28 mouse cellular contexts compared by ENCODE assay signal in the genomic region with DNA sequence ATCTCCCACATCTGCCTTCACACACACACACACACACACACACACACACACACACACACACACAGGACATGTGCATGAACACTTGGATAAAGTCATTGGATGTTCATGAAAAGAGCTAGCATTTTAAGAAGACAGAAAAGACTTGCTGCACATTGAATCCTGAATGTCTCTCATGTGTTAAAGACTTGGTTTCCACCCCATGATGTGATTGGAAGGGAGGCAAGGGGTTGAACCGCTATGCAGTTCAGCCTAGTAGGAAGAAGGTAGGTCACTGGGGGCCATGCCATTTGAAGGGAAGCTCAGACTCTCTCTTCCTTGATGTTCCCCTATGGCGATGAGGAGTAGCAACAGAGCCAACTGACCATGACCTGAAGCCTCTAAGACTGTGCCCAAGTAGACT. TPM values are rescaled to one million over a fixed set of nuclear protein-coding genes. Genes with fewer than 3 reads are reported as not detected.
A peak's percentile ranks its signal among the peaks of the same experiment; 100 is the strongest.
DNase-seq lines count a peak whose midpoint lies in the region; ATAC-seq and TF ChIP-seq lines count a peak whose summit lies in the region.
"Had no signal": no experiment of that assay in that cellular context is flagged by ENCODE, and none has a peak within 500 bp of the region (broad histone marks: within the 10 kb centered on the region; RNA-seq: fewer than 3 reads in every experiment).

No protein-coding gene starts in this region.

- no peak for TF ChIP-seq EP300 in heart, adult 2 months (IDR thresholded peaks at IDR 0.05; ENCODE audit: insufficient read depth, low read depth, low read length)

- H3K36me3 ChIP-seq in heart, adult 2 months (ENCODE audit: control insufficient read depth, insufficient read depth, low read length) = peaks cover 18% of the 10 kb centered on the region
- no peaks in the 10 kb centered on the region for H3K36me3 ChIP-seq in heart, embryonic 11.5 days (ENCODE audit: control insufficient read depth, insufficient read depth, low read length)
- peaks cover 8% of the 10 kb centered on the region; the same call in 1 of the 2 replicates for H3K36me3 ChIP-seq in macrophage (ENCODE audit: inconsistent target)
- H3K36me3 ChIP-seq: heart, embryonic 15.5 days; hindbrain, embryonic 10.5 days had no signal

- H3K27me3 ChIP-seq in heart, adult 2 months (ENCODE audit: control insufficient read depth, insufficient read depth, low read length) = no peaks in the 10 kb centered on the region
- no peaks in the 10 kb centered on the region; the same call in 1 of the 2 replicates for H3K27me3 ChIP-seq in heart, embryonic 11.5 days (ENCODE audit: control insufficient read depth, insufficient read depth, low read length)
- H3K27me3 ChIP-seq: heart, embryonic 12.5 days; heart, embryonic 15.5 days had no signal

- H3K9me3 ChIP-seq in heart, embryonic 11.5 days (replicated peaks; ENCODE audit: control insufficient read depth, low read length) = no peaks in the 10 kb centered on the region
- H3K9me3 ChIP-seq: heart, embryonic 12.5 days; heart, embryonic 15.5 days; hindbrain, embryonic 10.5 days had no signal

- 73% methylated on average over 2 of the region's 2 CpGs for WGBS in heart, adult 2 months
- 69% methylated on average over 2 of the region's 2 CpGs for WGBS in heart, embryonic 11.5 days (ENCODE audit: insufficient replicate concordance)
- WGBS in macrophage (ENCODE audit: missing documents) = 95% methylated on average over 2 of the region's 2 CpGs

- TF ChIP-seq CTCF in heart, adult 2 months (IDR thresholded peaks at IDR 0.05) = no peak
- TF ChIP-seq CTCF in bone marrow macrophage, adult 2 months (IDR thresholded peaks at IDR 0.05; ENCODE audit: low read depth, low read length) = no peak

- no peak overlapping the region for H3K4me3 ChIP-seq in heart, adult 2 months
- no peak overlapping the region for H3K4me3 ChIP-seq in heart, embryonic 11.5 days (ENCODE audit: low read depth, low read length)
- no peak overlapping the region for H3K4me3 ChIP-seq in bone marrow macrophage, adult 2 months (ENCODE audit: insufficient read depth, low read length)
- H3K4me3 ChIP-seq in macrophage (ENCODE audit: inconsistent target) = no peak overlapping the region
- H3K4me3 ChIP-seq: heart, embryonic 12.5 days; heart, embryonic 15.5 days; hindbrain, embryonic 10.5 days had no signal

- no peak for ATAC-seq in heart, embryonic 11.5 days (replicated peaks; ENCODE audit: insufficient number of reproducible peaks, low FRiP score, low TSS enrichment)
- ATAC-seq in CD4-positive, CD25-positive, alpha-beta regulatory T cell, adult 4 months = no peak
- ATAC-seq: forebrain, embryonic 14.5 days; forebrain, postnatal 0 days; hindbrain, postnatal 0 days; inflammation-experienced regulatory T-cells, adult 6 months; intestine, embryonic 16.5 days had no signal

- H3K27ac ChIP-seq in heart, adult 2 months = peak overlapping the region; percentile 6; the same call in 1 of the 2 replicates
- H3K27ac ChIP-seq in heart, embryonic 11.5 days (ENCODE audit: low read depth, low read length) = no peak overlapping the region
- H3K27ac ChIP-seq in bone marrow macrophage, adult 2 months (ENCODE audit: insufficient read depth, low read depth, low read length) = peak overlapping the region; percentile 8; the same call in 1 of the 2 replicates
- peak overlapping the region; percentile 53 for H3K27ac ChIP-seq in macrophage
- H3K27ac ChIP-seq: hindbrain, embryonic 10.5 days; hindbrain, embryonic 14.5 days; hindbrain, postnatal 0 days had no signal

- no peaks in the 10 kb centered on the region for H3K79me2 ChIP-seq in heart, adult 2 months (replicated peaks; ENCODE audit: control insufficient read depth, insufficient read depth, low read length)
- H3K79me2 ChIP-seq in macrophage (ENCODE audit: inconsistent target) = peaks cover 21% of the 10 kb centered on the region

- TF ChIP-seq POLR2A in heart, adult 2 months (IDR thresholded peaks at IDR 0.05; ENCODE audit: insufficient read depth, low read depth, low read length) = no peak
- TF ChIP-seq POLR2A in bone marrow macrophage, adult 2 months (IDR thresholded peaks at IDR 0.05; ENCODE audit: borderline replicate concordance, low read depth, low read length) = no peak

- DNase-seq in heart, adult 2 months = no peak
- DNase-seq in T-cell, adult 2 months (ENCODE audit: low spot score) = no peak
- no peak for DNase-seq in spleen, postnatal 14 days (ENCODE audit: low spot score in 2 of 2)
- DNase-seq: adrenal gland, postnatal 10 days; adrenal gland, postnatal 36 days; B cell, adult 2 months; cerebellum, adult 11-12 months; cerebellum, adult 8-10 months; cerebellum, postnatal 10 days; cerebellum, postnatal 36 days; embryo, embryonic 11 days; forebrain, postnatal 0 days; gastrocnemius, postnatal 25 days; heart, postnatal 10 days; heart, postnatal 36 days had no signal

- no peak overlapping the region for H3K4me2 ChIP-seq in heart, embryonic 11.5 days
- H3K4me2 ChIP-seq: heart, embryonic 12.5 days; heart, embryonic 15.5 days; hindbrain, embryonic 14.5 days had no signal

- H3K4me1 ChIP-seq in heart, adult 2 months (ENCODE audit: control insufficient read depth, insufficient read depth, low read length) = peaks cover 24% of the 10 kb centered on the region
- H3K4me1 ChIP-seq in heart, embryonic 11.5 days (ENCODE audit: control insufficient read depth, insufficient read depth, low read length) = 0 out of 2 replicates have a peak, but pooled peaks cover 7% of the 10 kb centered on the region
- H3K4me1 ChIP-seq in bone marrow macrophage, adult 2 months (ENCODE audit: control insufficient read depth, insufficient read depth, low read length) = peaks cover 77% of the 10 kb centered on the region

- H3K9ac ChIP-seq in heart, adult 2 months (ENCODE audit: low read depth, low read length) = no peak overlapping the region
- no peak overlapping the region for H3K9ac ChIP-seq in heart, embryonic 11.5 days (ENCODE audit: low read depth, low read length)
- H3K9ac ChIP-seq: forebrain, postnatal 0 days; heart, embryonic 12.5 days; heart, embryonic 15.5 days; hindbrain, embryonic 14.5 days had no signal

- intact Hi-C loops in heart, adult 2 months (cut with DNase I) = loop anchor here (2.0 kb wide), 1 partner anchor 33 kb away; a partner anchor contains a TSS

RNA-seq across cellular contexts. Expression of a gene that starts 9.8 kb away (rescaled TPM):
- 10 to 100 TPM; 19.0 to 23.3 TPM for total RNA-seq in heart, adult 2 months (2021)
- polyA plus RNA-seq in heart, adult 2 months (2012; rRNA removed) = 7.9 and 12.1 TPM in 2 replicates
- 1.2 and 1.4 TPM in 2 replicates for polyA plus RNA-seq in heart, embryonic 11.5 days (2014; fragmentation: Nextera tagmentation; extraction: Ambion mirVana)
- 50.9 and 59.0 TPM in 2 replicates for polyA plus RNA-seq in bone marrow macrophage, adult 2 months (2012; ENCODE audit: insufficient read depth, insufficient read length, missing spikeins)
- 10 to 100 TPM; 17.4 to 77.8 (median 42.8) TPM for total RNA-seq in macrophage (2018; cell fraction: chromatin; rRNA removed)
- 10 to 100 TPM; 61.8 to 93.0 (median 77.5) TPM for total RNA-seq in macrophage (2018; cell fraction: cytosol; rRNA removed)
- total RNA-seq in macrophage (2018; cell fraction: nucleus; rRNA removed) = 100 to 1,000 TPM in 12 of 26 experiments, 10 to 100 TPM in 14; 41.8 to 171 (median 92.6) TPM
- 40.3 to 54.1 TPM (median 50.5 TPM) in 3 replicates for polyA plus RNA-seq in macrophage (2018)
- polyA plus RNA-seq in CD4-positive, CD25-positive, alpha-beta regulatory T cell, adult 4 months (2017; shearing (Covaris generic)) = under 1 TPM; 0.63 to 0.77 TPM

RNA-seq across cellular contexts. Expression of a gene that starts 34.0 kb away (rescaled TPM):
- 1 to 10 TPM; 1.0 to 1.4 TPM for total RNA-seq in heart, adult 2 months (2021)
- 1.8 and 3.2 TPM in 2 replicates for polyA plus RNA-seq in heart, adult 2 months (2012; rRNA removed)
- 0.39 and 1.0 TPM in 2 replicates for polyA plus RNA-seq in heart, embryonic 11.5 days (2014; fragmentation: Nextera tagmentation; extraction: Ambion mirVana)
- polyA plus RNA-seq in bone marrow macrophage, adult 2 months (2012; ENCODE audit: insufficient read depth, insufficient read length, missing spikeins) = not detected in 2 replicates
- not detected for total RNA-seq in macrophage (2018; cell fraction: chromatin; rRNA removed)
- total RNA-seq in macrophage (2018; cell fraction: cytosol; rRNA removed) = not detected
- not detected for total RNA-seq in macrophage (2018; cell fraction: nucleus; rRNA removed)
- polyA plus RNA-seq in macrophage (2018) = not detected in 3 replicates
- under 1 TPM in 1 of 2 experiments, not detected in 1; 0.30 TPM for polyA plus RNA-seq in CD4-positive, CD25-positive, alpha-beta regulatory T cell, adult 4 months (2017; shearing (Covaris generic))
- total RNA-seq: granulocyte monocyte progenitor cell, adult 5-6 weeks had no signal

RNA-seq across cellular contexts. Expression of a gene that starts 51.2 kb away (rescaled TPM):
- 100 to 1,000 TPM; 110 to 128 TPM for total RNA-seq in heart, adult 2 months (2021)
- 151 TPM in 2 replicates for polyA plus RNA-seq in heart, adult 2 months (2012; rRNA removed)
- polyA plus RNA-seq in heart, embryonic 11.5 days (2014; fragmentation: Nextera tagmentation; extraction: Ambion mirVana) = 144 and 164 TPM in 2 replicates
- 13.6 and 15.8 TPM in 2 replicates for polyA plus RNA-seq in bone marrow macrophage, adult 2 months (2012; ENCODE audit: insufficient read depth, insufficient read length, missing spikeins)
- total RNA-seq in macrophage (2018; cell fraction: chromatin; rRNA removed) = 10 to 100 TPM in 10 of 26 experiments, 1 to 10 TPM in 16; 1.4 to 15.2 (median 7.2) TPM
- total RNA-seq in macrophage (2018; cell fraction: cytosol; rRNA removed) = 10 to 100 TPM; 15.8 to 32.6 (median 23.7) TPM
- total RNA-seq in macrophage (2018; cell fraction: nucleus; rRNA removed) = 10 to 100 TPM in 13 of 26 experiments, 1 to 10 TPM in 13; 2.4 to 19.7 (median 9.8) TPM
- polyA plus RNA-seq in macrophage (2018) = 12.6 to 42.8 TPM (median 37.7 TPM) in 3 replicates
- polyA plus RNA-seq in CD4-positive, CD25-positive, alpha-beta regulatory T cell, adult 4 months (2017; shearing (Covaris generic)) = 10 to 100 TPM; 10.3 to 10.7 TPM
